Mouse (Mus musculus): ENCODE results near the gene Mdga1.

Mdga1 gene

GRCm38 (mm10) chr17:29920089-29920488, 49.8 kb downstream of the Mdga1 start:
- DNase-seq (ENCODE audit: low read depth, low spot score) = no peak

- no peak for DNase-seq (ENCODE audit: low read depth, low spot score)
These were observed 50.4 kb downstream of the Mdga1 start for GRCm38 (mm10) chr17:29919552-29919920.

GRCm38 (mm10) chr17:29918791-29919551, 50.9 kb downstream of the Mdga1 start:
- no peak for DNase-seq (ENCODE audit: low read depth, low spot score)

- no peak for DNase-seq (ENCODE audit: low read depth, low spot score)
These were observed 52.9 kb downstream of the Mdga1 start for GRCm38 (mm10) chr17:29916968-29917367.

- no peak for DNase-seq (ENCODE audit: low read depth, low spot score)
These were observed 54.1 kb downstream of the Mdga1 start for GRCm38 (mm10) chr17:29915820-29916219.

- peak; percentile 87 for DNase-seq (ENCODE audit: low read depth, low spot score)
These were observed 56.5 kb downstream of the Mdga1 start for GRCm38 (mm10) chr17:29913301-29913965.

GRCm38 (mm10) chr17:29912733-29913132, 57.2 kb downstream of the Mdga1 start:
- no peak for DNase-seq (ENCODE audit: low read depth, low spot score)

- DNase-seq (ENCODE audit: low read depth, low spot score) = peak; percentile 70
These were observed 60.9 kb downstream of the Mdga1 start for GRCm38 (mm10) chr17:29909031-29909430.

GRCm38 (mm10) chr17:29904694-29905093, 65.2 kb downstream of the Mdga1 start:
- DNase-seq (ENCODE audit: low read depth, low spot score) = no peak

GRCm38 (mm10) chr17:29902406-29903155, 67.3 kb downstream of the Mdga1 start:
- DNase-seq (ENCODE audit: low read depth, low spot score) = no peak

- no peak for DNase-seq (ENCODE audit: low read depth, low spot score)
These were observed 69.6 kb downstream of the Mdga1 start for GRCm38 (mm10) chr17:29900289-29900688.

- peak; percentile 72 for DNase-seq (ENCODE audit: low read depth, low spot score)
These were observed 73.5 kb downstream of the Mdga1 start for GRCm38 (mm10) chr17:29896181-29897054.

- no peak for DNase-seq (ENCODE audit: low read depth, low spot score)
These were observed 74.3 kb downstream of the Mdga1 start for GRCm38 (mm10) chr17:29895566-29895965.

- no peak for DNase-seq (ENCODE audit: low read depth, low spot score)
These were observed 74.9 kb downstream of the Mdga1 start for GRCm38 (mm10) chr17:29894965-29895364.

GRCm38 (mm10) chr17:29890451-29891110, 79.3 kb downstream of the Mdga1 start:
- DNase-seq (ENCODE audit: low read depth, low spot score) = no peak

GRCm38 (mm10) chr17:29888981-29889980, 80.6 kb downstream of the Mdga1 start:
- DNase-seq (ENCODE audit: low read depth, low spot score) = peak; percentile 50

- DNase-seq (ENCODE audit: low read depth, low spot score) = peak; percentile 74
These were observed 81.7 kb downstream of the Mdga1 start for GRCm38 (mm10) chr17:29887881-29888826.

GRCm38 (mm10) chr17:29887271-29887880, 82.5 kb downstream of the Mdga1 start:
- DNase-seq (ENCODE audit: low read depth, low spot score) = peak; percentile 61
